Mouse (Mus musculus) neural tube, embryonic 13.5 days (tissue): ENCODE measurements around the gene Lpar3. TPM values are rescaled to one million over a fixed set of nuclear protein-coding genes. Genes with fewer than 3 reads are reported as not detected.
A peak's percentile ranks its signal among the peaks of the same experiment; 100 is the strongest.

Source experiments
- ATAC-seq: fragments of 200-750 bp; cut with Nextera tagmentation; 2 replicates; pipeline ENCODE4 v1.8.0; 2017; ENCODE audit warnings: low read depth, mild to moderate bottlenecking, moderate TSS enrichment, moderate library complexity
- H3K27ac ChIP-seq: fragments of 300-500 bp; sonication (generic); replicated peaks from 2 replicates; pipeline ENCODE4 v1.5.1; 2015; ENCODE audit warnings: moderate library complexity, mild to moderate bottlenecking, inconsistent platforms
- H3K27me3 ChIP-seq: fragments of 300-500 bp; sonication (generic); 2 replicates; pipeline ENCODE4 v1.6.1; 2015; ENCODE audit warnings: mild to moderate bottlenecking, inconsistent platforms
- H3K36me3 ChIP-seq: fragments of 300-500 bp; sonication (generic); 2 replicates; pipeline ENCODE4 v1.6.1; 2015; ENCODE audit warnings: mild to moderate bottlenecking, inconsistent platforms
- H3K4me1 ChIP-seq: fragments of 300-500 bp; sonication (generic); replicated peaks from 2 replicates; pipeline ENCODE4 v1.6.1; 2015; ENCODE audit warnings: inconsistent platforms
- H3K4me2 ChIP-seq: fragments of 300-500 bp; sonication (generic); 2 replicates; pipeline ENCODE4 v1.6.1; 2015; ENCODE audit warnings: inconsistent platforms, mild to moderate bottlenecking, moderate library complexity
- H3K4me3 ChIP-seq: fragments of 300-500 bp; sonication (generic); 2 replicates; pipeline ENCODE4 v1.5.1; 2015; ENCODE audit warnings: mild to moderate bottlenecking, inconsistent platforms
- H3K9ac ChIP-seq: fragments of 300-500 bp; sonication (generic); 2 replicates; pipeline ENCODE4 v1.6.1; 2015; ENCODE audit warnings: moderate library complexity, mild to moderate bottlenecking, inconsistent platforms
- H3K9me3 ChIP-seq: fragments of 300-500 bp; sonication (generic); 2 replicates; pipeline ENCODE4 v1.6.1; 2016; ENCODE audit warnings: inconsistent platforms
- WGBS: fragments of 180-500 bp; shearing (Covaris S2); methylation state at CpG from one replicate; pipeline ENCODE4 v1.1.7; 2015; 5-methylcytosine and 5-hydroxymethylcytosine counted together
- polyA plus RNA-seq: library from polyadenylated mRNA; unstranded; fragments of >200 nt; fragmentation: Nextera tagmentation; extraction: Ambion mirVana; gene quantifications from 2 replicates; pipeline ENCODE4 v1.2.1, GENCODE M21; 2015

Gene Lpar3
- polyA plus RNA-seq, result 0.92 and 1.5 TPM in 2 replicates

GRCm38 (mm10) chr3:146220776-146221486 is at the start of gene Lpar3:
Gene Lpar3, plus strand, starts transcription at chr3:146220963.
- peak; percentile 71 for ATAC-seq
- under 1% methylated on average over 69 of the region's 73 CpGs for WGBS
- Histone ChIP-seq H3K9me3 (no peaks in the 10 kb centered on the region), H3K4me2 (peak within 1 kb of the TSS; percentile 77), H3K4me3 (peak within 1 kb of the TSS; percentile 47), H3K36me3 (no peaks in the 10 kb centered on the region), H3K27me3 (peaks cover 65% of the 10 kb centered on the region), H3K27ac (no peak within 1 kb of the TSS), H3K9ac (peak within 1 kb of the TSS; percentile 58; the same call in 1 of the 2 replicates), H3K4me1 (peaks cover 15% of the 10 kb centered on the region)

DNA sequence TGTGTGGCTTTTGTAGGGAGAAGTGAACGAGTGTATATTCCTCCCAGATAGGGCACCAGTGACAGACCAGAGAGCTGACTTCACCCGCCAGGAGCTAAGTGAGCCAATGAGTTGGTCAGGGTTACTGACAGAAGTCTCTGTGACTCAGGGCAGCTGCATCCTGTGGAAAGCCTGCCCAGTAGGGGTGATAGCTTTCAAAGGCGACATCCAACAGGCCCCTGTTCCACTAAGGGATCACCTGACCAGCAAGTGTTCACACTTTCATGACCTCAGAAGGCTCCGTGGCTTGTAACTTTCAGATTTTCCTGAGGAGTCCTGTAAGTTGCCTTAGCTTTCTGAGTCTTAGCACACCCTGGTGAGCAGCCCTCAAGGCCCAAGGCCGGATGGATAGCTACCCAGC is 47.7 kb upstream of the Lpar3 start:
- 80% methylated on average over 5 of the region's 5 CpGs for WGBS
- no peaks in the 10 kb centered on the region for H3K27me3 ChIP-seq
- H3K36me3 ChIP-seq, result no peaks in the 10 kb centered on the region
- H3K9me3 ChIP-seq, result 0 out of 2 replicates have a peak, but pooled peaks cover 4% of the 10 kb centered on the region
- H3K9ac ChIP-seq, result no peak overlapping the region
- no peak overlapping the region for H3K27ac ChIP-seq
- H3K4me1 ChIP-seq, result peaks cover under 1% of the 10 kb centered on the region; the same call in 1 of the 2 replicates
- no peak for ATAC-seq
- H3K4me3 ChIP-seq, result no peak overlapping the region
- no peak overlapping the region for H3K4me2 ChIP-seq

DNA sequence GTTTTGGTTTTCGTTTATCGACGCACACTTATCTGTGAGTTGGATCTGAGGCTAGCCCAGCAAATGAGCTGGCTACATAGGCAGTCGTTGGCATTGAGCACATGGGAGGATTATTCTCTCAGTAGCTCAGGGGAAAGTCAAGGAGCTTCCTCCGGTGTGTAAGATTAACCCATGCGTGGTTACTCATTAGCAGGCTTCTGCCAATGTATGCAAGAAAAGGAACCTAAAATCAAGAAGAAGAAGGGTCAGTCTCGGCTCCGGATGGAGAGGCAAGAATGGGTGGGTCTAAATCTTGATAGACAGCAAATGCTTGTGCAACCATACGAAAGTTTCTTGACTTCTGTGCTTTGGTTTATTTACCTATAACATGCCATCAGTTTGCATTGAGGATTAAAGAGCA is 46.5 kb upstream of the Lpar3 start:
- WGBS, result 93% methylated on average over 9 of the region's 9 CpGs
- 0 out of 2 replicates have a peak, but pooled peaks cover 4% of the 10 kb centered on the region for H3K9me3 ChIP-seq
- no peak for ATAC-seq
- peaks cover 4% of the 10 kb centered on the region for H3K4me1 ChIP-seq
- H3K27me3 ChIP-seq, result no peaks in the 10 kb centered on the region
- H3K4me2 ChIP-seq, result no peak overlapping the region
- H3K9ac ChIP-seq, result no peak overlapping the region
- H3K36me3 ChIP-seq, result no peaks in the 10 kb centered on the region
- H3K27ac ChIP-seq, result no peak overlapping the region
- H3K4me3 ChIP-seq, result no peak overlapping the region

- Histone ChIP-seq H3K9ac (no peak overlapping the region), H3K36me3 (no peaks in the 10 kb centered on the region), H3K4me3 (no peak overlapping the region), H3K9me3 (no peaks in the 10 kb centered on the region), H3K27ac (no peak overlapping the region), H3K4me1 (peaks cover 4% of the 10 kb centered on the region), H3K27me3 (peaks cover 4% of the 10 kb centered on the region), H3K4me2 (peak overlapping the region; percentile 60)
- 85% methylated on average over 7 of the region's 7 CpGs for WGBS
- ATAC-seq, result no peak
These were observed 43.5 kb upstream of the Lpar3 start for GRCm38 (mm10) chr3:146177295-146177694.

GRCm38 (mm10) chr3:146177748-146178582 is 42.8 kb upstream of the Lpar3 start:
- ATAC-seq, result peak; percentile 88
- WGBS, result 6% methylated on average over 16 of the region's 16 CpGs
- Histone ChIP-seq H3K4me1 (peaks cover 4% of the 10 kb centered on the region), H3K4me3 (peak overlapping the region; percentile 31), H3K9ac (peak overlapping the region; percentile 60), H3K27ac (0 out of 2 replicates have a peak overlapping the region, but pooled peaks have one; percentile 52), H3K36me3 (no peaks in the 10 kb centered on the region), H3K4me2 (peak overlapping the region; percentile 60), H3K27me3 (peaks cover 9% of the 10 kb centered on the region), H3K9me3 (no peaks in the 10 kb centered on the region)

DNA sequence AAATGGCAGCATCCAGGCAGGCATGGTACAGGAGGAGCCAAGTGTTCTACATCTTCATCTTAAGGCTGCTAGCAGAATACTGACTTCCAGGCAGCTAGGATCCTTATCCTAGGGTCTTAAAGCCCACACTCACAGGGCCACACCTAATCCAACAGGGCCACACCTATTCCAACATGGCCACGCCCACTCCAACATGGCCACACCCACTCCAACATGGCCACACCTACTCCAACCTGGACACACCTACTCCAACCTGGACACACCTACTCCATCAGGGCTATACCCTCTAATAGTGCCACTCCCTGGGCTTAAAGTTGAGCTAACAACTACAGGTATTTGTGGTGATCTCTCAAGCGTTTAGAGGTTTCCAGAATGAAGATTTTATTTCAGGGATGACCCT is 40.4 kb upstream of the Lpar3 start:
- H3K27ac ChIP-seq, result no peak overlapping the region
- peaks cover 27% of the 10 kb centered on the region for H3K27me3 ChIP-seq
- no peak for ATAC-seq
- no peak overlapping the region for H3K9ac ChIP-seq
- H3K36me3 ChIP-seq, result no peaks in the 10 kb centered on the region
- 46% methylated on average over 2 of the region's 2 CpGs for WGBS
- H3K4me3 ChIP-seq, result no peak overlapping the region
- peaks cover 8% of the 10 kb centered on the region for H3K4me1 ChIP-seq
- H3K4me2 ChIP-seq, result no peak overlapping the region
- H3K9me3 ChIP-seq, result no peaks in the 10 kb centered on the region

DNA sequence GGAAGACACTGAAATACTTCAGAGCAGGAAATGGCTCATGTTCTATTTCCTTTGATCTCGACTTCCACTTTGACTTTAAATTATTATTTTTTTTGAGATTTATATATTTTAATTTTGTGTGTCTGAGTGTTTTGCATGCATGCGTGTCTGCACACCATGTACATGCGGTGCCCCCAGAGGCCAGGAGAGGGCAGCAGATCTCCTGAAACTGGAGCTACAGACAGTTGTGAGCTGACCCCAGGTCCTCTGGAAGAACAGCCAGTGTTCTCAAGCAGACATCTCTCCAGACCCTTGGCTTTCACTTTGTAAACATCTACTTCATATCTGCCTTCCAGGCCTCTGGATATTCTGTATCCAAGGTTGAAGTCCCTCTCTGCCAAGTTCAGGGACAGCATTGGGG is 39.8 kb upstream of the Lpar3 start:
- Histone ChIP-seq H3K4me2 (no peak overlapping the region), H3K9me3 (no peaks in the 10 kb centered on the region), H3K4me1 (peaks cover 12% of the 10 kb centered on the region), H3K27ac (no peak overlapping the region), H3K9ac (no peak overlapping the region), H3K36me3 (no peaks in the 10 kb centered on the region), H3K4me3 (no peak overlapping the region), H3K27me3 (peaks cover 31% of the 10 kb centered on the region)
- no peak for ATAC-seq
- 43% methylated on average over 3 of the region's 3 CpGs for WGBS

DNA sequence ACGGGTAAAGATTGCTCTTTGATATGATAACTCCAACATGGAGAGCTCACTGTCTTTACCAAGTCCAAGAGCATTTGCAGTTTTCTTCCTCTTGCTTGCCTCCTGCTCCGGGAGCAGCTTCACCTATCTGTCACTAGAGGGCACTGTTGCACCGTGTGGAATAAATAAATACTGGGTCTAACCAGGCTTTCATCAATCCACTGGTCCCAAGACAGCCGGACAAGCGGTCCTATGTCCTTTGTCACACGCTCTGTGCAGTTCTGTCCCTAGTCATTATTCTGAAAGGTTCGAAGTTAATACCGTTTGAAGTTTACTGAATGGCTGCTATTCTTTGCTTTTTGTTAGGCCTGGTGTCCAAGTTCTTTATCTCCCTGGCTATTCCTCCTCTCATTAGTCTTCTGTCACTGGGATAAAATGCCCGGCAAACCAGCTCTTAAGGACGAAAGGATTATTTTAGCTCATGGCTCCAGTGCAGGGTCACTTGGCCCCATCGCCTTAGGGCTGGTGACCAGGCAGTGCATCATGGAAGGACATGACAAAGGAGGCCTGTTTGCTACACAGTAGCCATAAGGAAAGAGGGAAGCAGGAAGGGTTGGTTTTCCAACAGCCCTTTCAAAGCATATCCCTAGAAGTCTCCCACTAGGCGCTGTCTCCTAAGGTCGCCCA is 35.6 kb upstream of the Lpar3 start:
- peak overlapping the region; percentile 38; the same call in 1 of the 2 replicates for H3K27ac ChIP-seq
- no peaks in the 10 kb centered on the region for H3K36me3 ChIP-seq
- no peak overlapping the region for H3K4me3 ChIP-seq
- H3K9me3 ChIP-seq, result peaks cover 5% of the 10 kb centered on the region; the same call in 1 of the 2 replicates
- H3K27me3 ChIP-seq, result peaks cover 57% of the 10 kb centered on the region
- peak; percentile 70 for ATAC-seq
- peak overlapping the region; percentile 20; the same call in 1 of the 2 replicates for H3K4me2 ChIP-seq
- H3K9ac ChIP-seq, result no peak overlapping the region
- H3K4me1 ChIP-seq, result peaks cover 8% of the 10 kb centered on the region
- WGBS, result 19% methylated on average over 13 of the region's 13 CpGs

GRCm38 (mm10) chr3:146186033-146186432 is 34.7 kb upstream of the Lpar3 start:
- Histone ChIP-seq H3K4me3 (no peak overlapping the region), H3K27ac (no peak overlapping the region), H3K9ac (no peak overlapping the region), H3K36me3 (no peaks in the 10 kb centered on the region), H3K4me1 (peaks cover 8% of the 10 kb centered on the region), H3K27me3 (peaks cover 58% of the 10 kb centered on the region), H3K4me2 (no peak overlapping the region), H3K9me3 (peaks cover 5% of the 10 kb centered on the region; the same call in 1 of the 2 replicates)
- ATAC-seq, result no peak
- 66% methylated on average over 10 of the region's 10 CpGs for WGBS

- Histone ChIP-seq H3K36me3 (no peaks in the 10 kb centered on the region), H3K27ac (no peak overlapping the region), H3K4me3 (no peak overlapping the region), H3K9ac (no peak overlapping the region), H3K4me1 (peaks cover 8% of the 10 kb centered on the region), H3K4me2 (no peak overlapping the region), H3K27me3 (peaks cover 58% of the 10 kb centered on the region), H3K9me3 (peaks cover 5% of the 10 kb centered on the region; the same call in 1 of the 2 replicates)
- WGBS, result 67% methylated on average over 10 of the region's 10 CpGs
- no peak for ATAC-seq
These were observed 30.8 kb upstream of the Lpar3 start for GRCm38 (mm10) chr3:146189933-146190332.

DNA sequence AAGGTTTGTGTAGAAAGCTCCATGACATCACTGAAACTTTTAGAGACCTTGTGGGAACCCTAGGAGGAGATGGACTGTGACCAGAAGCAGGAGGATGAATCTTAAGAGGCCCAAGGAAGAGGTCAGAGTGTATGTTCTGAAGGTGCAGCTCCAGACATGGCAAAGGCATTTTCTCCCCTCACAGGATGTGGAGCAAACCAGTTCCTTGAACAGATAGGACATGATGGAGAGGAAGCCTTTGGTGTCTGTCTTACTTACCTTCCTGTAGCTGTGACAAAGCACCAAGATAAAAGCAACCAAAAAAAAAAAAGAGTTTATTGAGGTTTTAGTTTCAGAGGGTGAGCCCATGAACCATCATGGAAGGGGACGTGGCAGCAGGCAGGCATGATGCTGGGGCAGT is 28.3 kb upstream of the Lpar3 start:
- Histone ChIP-seq H3K4me3 (no peak overlapping the region), H3K4me2 (no peak overlapping the region), H3K27me3 (peaks cover 54% of the 10 kb centered on the region), H3K36me3 (no peaks in the 10 kb centered on the region), H3K9ac (no peak overlapping the region), H3K27ac (no peak overlapping the region), H3K4me1 (no peaks in the 10 kb centered on the region), H3K9me3 (peaks cover 3% of the 10 kb centered on the region; the same call in 1 of the 2 replicates)
- no peak for ATAC-seq
- 84% methylated on average over 1 of the region's 1 CpGs for WGBS

DNA sequence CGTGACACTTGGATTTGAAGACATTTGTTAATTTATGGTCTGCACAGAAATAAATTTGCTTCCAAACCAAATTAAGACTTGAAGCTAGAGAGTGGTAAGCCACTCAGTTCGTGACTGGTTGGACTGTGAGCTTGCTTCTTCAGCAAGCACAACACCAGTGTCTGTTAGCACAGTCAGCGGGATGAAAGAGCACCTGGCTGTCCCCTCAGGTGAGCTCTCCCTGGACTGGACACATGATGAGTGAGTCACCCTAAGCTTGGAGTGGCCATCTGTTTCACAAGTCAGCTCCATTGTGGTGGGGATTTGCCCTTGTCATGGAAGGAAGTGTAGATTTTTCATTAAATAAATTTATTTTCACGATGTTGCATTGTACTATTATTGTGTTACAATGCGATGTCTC is 25.6 kb upstream of the Lpar3 start:
- no peaks in the 10 kb centered on the region for H3K36me3 ChIP-seq
- WGBS, result 86% methylated on average over 5 of the region's 5 CpGs
- no peak overlapping the region for H3K4me2 ChIP-seq
- peaks cover 15% of the 10 kb centered on the region for H3K4me1 ChIP-seq
- H3K27ac ChIP-seq, result no peak overlapping the region
- no peak overlapping the region for H3K9ac ChIP-seq
- peaks cover 41% of the 10 kb centered on the region for H3K27me3 ChIP-seq
- no peaks in the 10 kb centered on the region for H3K9me3 ChIP-seq
- ATAC-seq, result no peak
- no peak overlapping the region for H3K4me3 ChIP-seq
